Mouse (Mus musculus): ENCODE results near the gene Nudt4. TPM values are rescaled to one million over a fixed set of nuclear protein-coding genes. Genes with fewer than 3 reads are reported as not detected.

Nudt4 gene
- polyA plus RNA-seq, 2 experiments: 64.7 to 108 TPM

- DNase-seq (ENCODE audit: low spot score) (no peak), ATAC-seq (ENCODE audit: low FRiP score, low read depth) (no peak)
- Histone ChIP-seq H3K9me3 (ENCODE audit: control insufficient read depth, low read length) (no peaks in the 10 kb centered on the region), H3K36me3 (ENCODE audit: control insufficient read depth, insufficient read depth, low read length) (no peaks in the 10 kb centered on the region), H3K9ac (ENCODE audit: low read depth, low read length, severe bottlenecking) (no peak overlapping the region), H3K4me1 (ENCODE audit: control insufficient read depth, insufficient read depth, low read length) (no peaks in the 10 kb centered on the region), H3K4me3 (replicated peaks; ENCODE audit: low read length) (no peak overlapping the region), H3K4me2 (replicated peaks; ENCODE audit: low read depth, low read length, severe bottlenecking) (no peak overlapping the region), H3K27me3 (ENCODE audit: control insufficient read depth, insufficient read depth, low read length) (no peaks in the 10 kb centered on the region), H3K27ac (replicated peaks; ENCODE audit: low read depth, low read length) (no peak overlapping the region)
- WGBS: 41% methylated on average over 4 of the region's 4 CpGs
- TF ChIP-seq POLR2A (IDR thresholded peaks at IDR 0.05; ENCODE audit: borderline replicate concordance, extremely low read depth, insufficient read depth, insufficient read length): no peak
Measured at GRCm38 (mm10) chr10:95577567-95577950, 13.6 kb upstream of the Nudt4 start.

GRCm38 (mm10) chr10:95576876-95577566 is 13.1 kb upstream of the Nudt4 start:
- Histone ChIP-seq H3K4me3 (replicated peaks; ENCODE audit: low read length) (no peak overlapping the region), H3K9me3 (ENCODE audit: control insufficient read depth, low read length) (no peaks in the 10 kb centered on the region), H3K27ac (replicated peaks; ENCODE audit: low read depth, low read length) (no peak overlapping the region), H3K36me3 (ENCODE audit: control insufficient read depth, insufficient read depth, low read length) (no peaks in the 10 kb centered on the region), H3K27me3 (ENCODE audit: control insufficient read depth, insufficient read depth, low read length) (no peaks in the 10 kb centered on the region), H3K9ac (ENCODE audit: low read depth, low read length, severe bottlenecking) (no peak overlapping the region), H3K4me2 (replicated peaks; ENCODE audit: low read depth, low read length, severe bottlenecking) (no peak overlapping the region), H3K4me1 (ENCODE audit: control insufficient read depth, insufficient read depth, low read length) (no peaks in the 10 kb centered on the region)
- TF ChIP-seq POLR2A (IDR thresholded peaks at IDR 0.05; ENCODE audit: borderline replicate concordance, extremely low read depth, insufficient read depth, insufficient read length): no peak
- DNase-seq (ENCODE audit: low spot score) (no peak), ATAC-seq (ENCODE audit: low FRiP score, low read depth) (no peak)
- 58% methylated on average over 14 of the region's 14 CpGs for WGBS

DNA sequence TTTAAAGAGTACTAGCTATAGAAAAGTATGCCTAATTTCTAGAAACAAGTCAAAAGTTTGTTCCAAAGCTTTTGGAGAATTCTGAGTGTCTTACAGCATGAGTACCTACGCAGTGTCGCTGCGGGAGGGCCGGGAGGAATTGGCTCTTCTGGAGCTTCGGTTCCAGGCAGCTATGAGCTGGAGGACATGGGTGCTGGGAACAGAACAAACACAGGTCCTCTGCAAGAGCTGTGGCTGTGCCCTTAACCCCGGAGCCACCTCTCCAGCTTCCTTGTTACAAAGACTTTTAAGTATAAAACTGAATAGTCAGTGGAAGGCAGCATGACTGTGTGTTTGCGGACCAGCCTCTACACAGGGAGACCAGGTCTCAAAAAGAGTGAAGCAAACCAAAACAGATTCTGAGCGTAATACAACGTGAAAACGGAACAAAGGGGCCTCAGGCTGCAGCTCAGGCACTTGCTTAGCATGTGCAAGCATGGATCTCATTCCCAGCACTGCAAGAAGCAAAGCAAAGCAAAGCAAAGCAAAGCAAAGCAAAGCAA is 12.0 kb upstream of the Nudt4 start:
- WGBS: 78% methylated on average over 10 of the region's 10 CpGs
- TF ChIP-seq POLR2A (IDR thresholded peaks at IDR 0.05; ENCODE audit: borderline replicate concordance, extremely low read depth, insufficient read depth, insufficient read length): no peak
- no peak overlapping the region for H3K27ac ChIP-seq (replicated peaks; ENCODE audit: low read depth, low read length)
- H3K9ac ChIP-seq (ENCODE audit: low read depth, low read length, severe bottlenecking): no peak overlapping the region
- no peaks in the 10 kb centered on the region for H3K9me3 ChIP-seq (ENCODE audit: control insufficient read depth, low read length)
- no peak overlapping the region for H3K4me2 ChIP-seq (replicated peaks; ENCODE audit: low read depth, low read length, severe bottlenecking)
- H3K4me1 ChIP-seq (ENCODE audit: control insufficient read depth, insufficient read depth, low read length): no peaks in the 10 kb centered on the region
- no peaks in the 10 kb centered on the region for H3K27me3 ChIP-seq (ENCODE audit: control insufficient read depth, insufficient read depth, low read length)
- no peak overlapping the region for H3K4me3 ChIP-seq (replicated peaks; ENCODE audit: low read length)
- DNase-seq (ENCODE audit: low spot score) (no peak), ATAC-seq (ENCODE audit: low FRiP score, low read depth) (no peak)
- H3K36me3 ChIP-seq (ENCODE audit: control insufficient read depth, insufficient read depth, low read length): no peaks in the 10 kb centered on the region

DNA sequence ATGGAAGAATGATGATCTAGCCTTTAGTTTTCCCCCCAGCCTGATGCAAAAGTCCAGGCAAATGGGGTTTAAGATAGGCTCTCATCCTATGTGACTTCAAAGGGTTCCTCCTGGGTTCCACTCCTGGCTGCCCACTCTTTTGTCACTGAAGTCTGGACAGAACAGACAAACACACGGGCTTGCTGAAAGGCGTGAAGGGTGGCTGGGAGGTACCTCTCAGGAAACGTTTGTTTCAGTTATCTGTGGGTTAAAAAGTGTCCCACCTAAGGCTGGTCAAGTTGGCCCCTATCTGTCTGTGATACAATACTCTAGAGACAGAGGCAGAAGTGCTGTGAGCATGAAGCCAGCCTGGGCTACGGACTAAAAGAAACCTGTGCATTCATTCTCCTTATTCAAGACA is 11.0 kb upstream of the Nudt4 start:
- TF ChIP-seq POLR2A (IDR thresholded peaks at IDR 0.05; ENCODE audit: borderline replicate concordance, extremely low read depth, insufficient read depth, insufficient read length): no peak
- no peaks in the 10 kb centered on the region for H3K27me3 ChIP-seq (ENCODE audit: control insufficient read depth, insufficient read depth, low read length)
- no peak overlapping the region for H3K4me3 ChIP-seq (replicated peaks; ENCODE audit: low read length)
- H3K27ac ChIP-seq (replicated peaks; ENCODE audit: low read depth, low read length): no peak overlapping the region
- no peaks in the 10 kb centered on the region for H3K9me3 ChIP-seq (ENCODE audit: control insufficient read depth, low read length)
- 74% methylated on average over 4 of the region's 4 CpGs for WGBS
- no peak overlapping the region for H3K9ac ChIP-seq (ENCODE audit: low read depth, low read length, severe bottlenecking)
- H3K4me2 ChIP-seq (replicated peaks; ENCODE audit: low read depth, low read length, severe bottlenecking): no peak overlapping the region
- H3K36me3 ChIP-seq (ENCODE audit: control insufficient read depth, insufficient read depth, low read length): no peaks in the 10 kb centered on the region
- ATAC-seq (ENCODE audit: low FRiP score, low read depth) (no peak), DNase-seq (ENCODE audit: low spot score) (no peak)
- H3K4me1 ChIP-seq (ENCODE audit: control insufficient read depth, insufficient read depth, low read length): no peaks in the 10 kb centered on the region

GRCm38 (mm10) chr10:95569441-95569840 is 5.5 kb upstream of the Nudt4 start:
- no peaks in the 10 kb centered on the region for H3K27me3 ChIP-seq (ENCODE audit: control insufficient read depth, insufficient read depth, low read length)
- TF ChIP-seq POLR2A (IDR thresholded peaks at IDR 0.05; ENCODE audit: borderline replicate concordance, extremely low read depth, insufficient read depth, insufficient read length): no peak
- no peaks in the 10 kb centered on the region for H3K36me3 ChIP-seq (ENCODE audit: control insufficient read depth, insufficient read depth, low read length)
- H3K4me3 ChIP-seq (replicated peaks; ENCODE audit: low read length): no peak overlapping the region
- no peak overlapping the region for H3K9ac ChIP-seq (ENCODE audit: low read depth, low read length, severe bottlenecking)
- no peaks in the 10 kb centered on the region for H3K9me3 ChIP-seq (ENCODE audit: control insufficient read depth, low read length)
- DNase-seq (ENCODE audit: low spot score) (no peak), ATAC-seq (ENCODE audit: low FRiP score, low read depth) (no peak)
- no peak overlapping the region for H3K27ac ChIP-seq (replicated peaks; ENCODE audit: low read depth, low read length)
- peaks cover 7% of the 10 kb centered on the region; the same call in 1 of the 2 replicates for H3K4me1 ChIP-seq (ENCODE audit: control insufficient read depth, insufficient read depth, low read length)
- WGBS: 65% methylated on average over 2 of the region's 2 CpGs
- no peak overlapping the region for H3K4me2 ChIP-seq (replicated peaks; ENCODE audit: low read depth, low read length, severe bottlenecking)
